Mouse (Mus musculus) cerebellum, postnatal 25 days (tissue): Measurements from ENCODE around the gene Cyp2c55.

Experiments used
- DNase-seq, 2 experiments: peaks; one replicate each; pipeline ENCODE4 v3.0.0; 2021; ENCODE audit warnings: mixed read lengths in 2 of 2

Cyp2c55 gene

GRCm38 (mm10) chr19:39006715-39007114 is at the start of gene Cyp2c55:
Gene Cyp2c55 (plus strand): TSS chr19:39007019.
- no peak for DNase-seq

GRCm38 (mm10) chr19:38970741-38971140 is 36.1 kb upstream of the Cyp2c55 start:
- no peak for DNase-seq

- DNase-seq, result no peak
Measured at GRCm38 (mm10) chr19:38972581-38972980, 34.2 kb upstream of the Cyp2c55 start.

GRCm38 (mm10) chr19:38973666-38974065 is 33.2 kb upstream of the Cyp2c55 start:
- no peak for DNase-seq

GRCm38 (mm10) chr19:38976269-38976668 is 30.6 kb upstream of the Cyp2c55 start:
- no peak for DNase-seq

- peak; percentile 62 to 81 for DNase-seq
Measured at GRCm38 (mm10) chr19:38981966-38982365, 24.9 kb upstream of the Cyp2c55 start.

- no peak for DNase-seq
Measured at GRCm38 (mm10) chr19:38998248-38998647, 8.6 kb upstream of the Cyp2c55 start.

- no peak for DNase-seq
Measured at GRCm38 (mm10) chr19:38998676-38999075, 8.1 kb upstream of the Cyp2c55 start.

GRCm38 (mm10) chr19:39005132-39005531 is 1.7 kb upstream of the Cyp2c55 start:
- no peak for DNase-seq

- DNase-seq, result no peak
Measured at GRCm38 (mm10) chr19:39057928-39058327, 51.1 kb downstream of the Cyp2c55 start.

GRCm38 (mm10) chr19:39060719-39061118 is 53.9 kb downstream of the Cyp2c55 start, which contains the start of gene Cyp2c65:
Gene Cyp2c65 (plus strand): TSS chr19:39061015.
- DNase-seq, result no peak
